Mouse (Mus musculus): ENCODE data around the gene Plcd1.

- TF ChIP-seq CTCF (IDR thresholded peaks at IDR 0.05; ENCODE audit: low read depth), result no peak
- TF ChIP-seq EP300 (IDR thresholded peaks at IDR 0.05; ENCODE audit: low read depth), result no peak
These were observed 66.0 kb downstream of the Plcd1 start for GRCm38 (mm10) chr9:119027337-119027736.

All from liver, postnatal 0 days (tissue).